Mouse (Mus musculus): ENCODE measurements around the gene Hes5. TPM values are rescaled to one million over a fixed set of nuclear protein-coding genes. Genes with fewer than 3 reads are reported as not detected.

Hes5 gene
- total RNA-seq, 1 experiment from 2014 or later, result 0.35 TPM

- ATAC-seq (ENCODE audit: extremely low read depth, insufficient number of reproducible peaks, low FRiP score, poor library complexity, severe bottlenecking), result peak; percentile 55; the same call in 1 of the 2 replicates
These were observed 1.2 kb downstream of the Hes5 start for GRCm38 (mm10) chr4:154961911-154962310.

GRCm38 (mm10) chr4:154962683-154963082 lies 2.0 kb downstream of the Hes5 start:
- ATAC-seq (ENCODE audit: extremely low read depth, insufficient number of reproducible peaks, low FRiP score, poor library complexity, severe bottlenecking), result no peak

GRCm38 (mm10) chr4:154963190-154963836 lies 2.6 kb downstream of the Hes5 start:
- no peak for ATAC-seq (ENCODE audit: extremely low read depth, insufficient number of reproducible peaks, low FRiP score, poor library complexity, severe bottlenecking)

GRCm38 (mm10) chr4:154963901-154964580 lies 3.3 kb downstream of the Hes5 start, which contains the start of gene Pank4:
Pank4 (plus strand) TSS chr4:154964123.
- ATAC-seq (ENCODE audit: extremely low read depth, insufficient number of reproducible peaks, low FRiP score, poor library complexity, severe bottlenecking), result peak; percentile 77

GRCm38 (mm10) chr4:154964581-154965235 lies 4.0 kb downstream of the Hes5 start:
- no peak for ATAC-seq (ENCODE audit: extremely low read depth, insufficient number of reproducible peaks, low FRiP score, poor library complexity, severe bottlenecking)

GRCm38 (mm10) chr4:154965856-154966255 lies 5.1 kb downstream of the Hes5 start:
- no peak for ATAC-seq (ENCODE audit: extremely low read depth, insufficient number of reproducible peaks, low FRiP score, poor library complexity, severe bottlenecking)

- no peak for ATAC-seq (ENCODE audit: extremely low read depth, insufficient number of reproducible peaks, low FRiP score, poor library complexity, severe bottlenecking)
These were observed 6.5 kb downstream of the Hes5 start for GRCm38 (mm10) chr4:154967173-154967572.

GRCm38 (mm10) chr4:154972546-154972945 lies 11.8 kb downstream of the Hes5 start:
- ATAC-seq (ENCODE audit: extremely low read depth, insufficient number of reproducible peaks, low FRiP score, poor library complexity, severe bottlenecking), result no peak

- ATAC-seq (ENCODE audit: extremely low read depth, insufficient number of reproducible peaks, low FRiP score, poor library complexity, severe bottlenecking), result no peak
These were observed 13.5 kb downstream of the Hes5 start for GRCm38 (mm10) chr4:154974163-154974611.

- no peak for ATAC-seq (ENCODE audit: extremely low read depth, insufficient number of reproducible peaks, low FRiP score, poor library complexity, severe bottlenecking)
These were observed 19.4 kb downstream of the Hes5 start for GRCm38 (mm10) chr4:154980110-154980509.

GRCm38 (mm10) chr4:154981076-154981475 lies 20.4 kb downstream of the Hes5 start:
- ATAC-seq (ENCODE audit: extremely low read depth, insufficient number of reproducible peaks, low FRiP score, poor library complexity, severe bottlenecking), result no peak

- no peak for ATAC-seq (ENCODE audit: extremely low read depth, insufficient number of reproducible peaks, low FRiP score, poor library complexity, severe bottlenecking)
These were observed 20.8 kb downstream of the Hes5 start for GRCm38 (mm10) chr4:154981530-154981929.

- ATAC-seq (ENCODE audit: extremely low read depth, insufficient number of reproducible peaks, low FRiP score, poor library complexity, severe bottlenecking), result no peak
These were observed 21.8 kb downstream of the Hes5 start for GRCm38 (mm10) chr4:154982247-154983120.

- ATAC-seq (ENCODE audit: extremely low read depth, insufficient number of reproducible peaks, low FRiP score, poor library complexity, severe bottlenecking), result no peak
These were observed 23.0 kb downstream of the Hes5 start for GRCm38 (mm10) chr4:154983767-154984166.

- ATAC-seq (ENCODE audit: extremely low read depth, insufficient number of reproducible peaks, low FRiP score, poor library complexity, severe bottlenecking), result no peak
These were observed 24.5 kb downstream of the Hes5 start for GRCm38 (mm10) chr4:154985151-154985777.

GRCm38 (mm10) chr4:154986096-154986495 lies 25.4 kb downstream of the Hes5 start:
- ATAC-seq (ENCODE audit: extremely low read depth, insufficient number of reproducible peaks, low FRiP score, poor library complexity, severe bottlenecking), result no peak

GRCm38 (mm10) chr4:154986750-154987149 lies 26.0 kb downstream of the Hes5 start:
- no peak for ATAC-seq (ENCODE audit: extremely low read depth, insufficient number of reproducible peaks, low FRiP score, poor library complexity, severe bottlenecking)

GRCm38 (mm10) chr4:154994876-154995275 lies 34.2 kb downstream of the Hes5 start:
- ATAC-seq (ENCODE audit: extremely low read depth, insufficient number of reproducible peaks, low FRiP score, poor library complexity, severe bottlenecking), result no peak
